Mouse (Mus musculus) liver, embryonic 11.5 days (tissue): ENCODE data around the gene Cd47. TPM values are rescaled to one million over a fixed set of nuclear protein-coding genes. Genes with fewer than 3 reads are reported as not detected.

Experiments used
- ATAC-seq: fragments of 200-750 bp; cut with Nextera tagmentation; replicated peaks from 2 replicates; pipeline ENCODE4 v1.8.0; 2017; ENCODE audit warnings: moderate number of reproducible peaks, mild to moderate bottlenecking, moderate TSS enrichment, moderate library complexity; ENCODE audit not compliant: low FRiP score
- DNase-seq: peaks from one replicate; pipeline ENCODE4 v3.0.0-alpha.2; 2017; ENCODE audit warnings: low spot score
- H3K27ac ChIP-seq: fragments of 300-500 bp; sonication (generic); 2 replicates; pipeline ENCODE4 v1.5.1; 2014; ENCODE audit warnings: mild to moderate bottlenecking, low read depth, low read length, control low read depth
- H3K27me3 ChIP-seq: fragments of 300-500 bp; sonication (generic); replicated peaks from 2 replicates; pipeline ENCODE4 v1.6.1; 2014; ENCODE audit warnings: low read length, mixed read lengths; ENCODE audit not compliant: control insufficient read depth, insufficient read depth
- H3K36me3 ChIP-seq: fragments of 300-500 bp; sonication (generic); 2 replicates; pipeline ENCODE4 v1.6.1; 2014; ENCODE audit warnings: mild to moderate bottlenecking, low read length, moderate library complexity, mixed read lengths; ENCODE audit not compliant: control insufficient read depth, insufficient read depth
- H3K4me1 ChIP-seq: fragments of 300-500 bp; sonication (generic); replicated peaks from 2 replicates; pipeline ENCODE4 v1.6.1; 2014; ENCODE audit warnings: low read length, mixed read lengths; ENCODE audit not compliant: control insufficient read depth, insufficient read depth
- H3K4me2 ChIP-seq: fragments of 300-500 bp; sonication (generic); 2 replicates; pipeline ENCODE4 v1.6.1; 2014; ENCODE audit warnings: mild to moderate bottlenecking, control low read depth, moderate library complexity
- H3K4me3 ChIP-seq: fragments of 300-500 bp; sonication (generic); 2 replicates; pipeline ENCODE4 v1.5.1; 2014; ENCODE audit warnings: low read depth, low read length, control low read depth
- H3K9ac ChIP-seq: fragments of 300-500 bp; sonication (generic); 2 replicates; pipeline ENCODE4 v1.6.1; 2014; ENCODE audit warnings: low read depth, low read length, control low read depth
- H3K9me3 ChIP-seq: fragments of 300-500 bp; sonication (generic); 2 replicates; pipeline ENCODE4 v1.6.1; 2016; ENCODE audit warnings: low read length, inconsistent platforms, mixed read lengths; ENCODE audit not compliant: control insufficient read depth
- WGBS: fragments of 180-500 bp; shearing (Covaris S2); extraction: QIAGEN DNeasy Blood & Tissue Kit; methylation state at CpG from one replicate; pipeline ENCODE4 v1.1.7; 2014; 5-methylcytosine and 5-hydroxymethylcytosine counted together
- polyA plus RNA-seq: library from polyadenylated mRNA; unstranded; fragments of >200 nt; fragmentation: Nextera tagmentation; extraction: Ambion mirVana; gene quantifications from 2 replicates; pipeline ENCODE4 v1.2.1, GENCODE M21; 2014

The Cd47 gene
- polyA plus RNA-seq, 1 experiment from 2014 or later: 261 TPM

- no peak for DNase-seq
- WGBS: 32% methylated on average over 5 of the region's 5 CpGs
- no peak overlapping the region for H3K27ac ChIP-seq
- no peaks in the 10 kb centered on the region for H3K9me3 ChIP-seq
- no peak overlapping the region for H3K9ac ChIP-seq
- no peak for ATAC-seq
- peaks cover 1% of the 10 kb centered on the region; the same call in 1 of the 2 replicates for H3K4me1 ChIP-seq
- no peaks in the 10 kb centered on the region for H3K36me3 ChIP-seq
- no peak overlapping the region for H3K4me3 ChIP-seq
- no peaks in the 10 kb centered on the region for H3K27me3 ChIP-seq
- no peak overlapping the region for H3K4me2 ChIP-seq
Measured at GRCm38 (mm10) chr16:49781556-49782156, 18.7 kb upstream of the Cd47 start.

- DNase-seq (no peak), ATAC-seq (no peak)
- H3K9ac ChIP-seq: no peak overlapping the region
- no peaks in the 10 kb centered on the region for H3K9me3 ChIP-seq
- H3K27me3 ChIP-seq: no peaks in the 10 kb centered on the region
- no peaks in the 10 kb centered on the region for H3K36me3 ChIP-seq
- H3K4me1 ChIP-seq: no peaks in the 10 kb centered on the region
- H3K27ac ChIP-seq: no peak overlapping the region
- H3K4me2 ChIP-seq: no peak overlapping the region
- no peak overlapping the region for H3K4me3 ChIP-seq
Measured at GRCm38 (mm10) chr16:49783369-49783768, 17.0 kb upstream of the Cd47 start.

- Histone ChIP-seq H3K4me3 (no peak overlapping the region), H3K27me3 (no peaks in the 10 kb centered on the region), H3K9me3 (no peaks in the 10 kb centered on the region), H3K4me1 (peaks cover 3% of the 10 kb centered on the region; the same call in 1 of the 2 replicates), H3K9ac (no peak overlapping the region), H3K4me2 (no peak overlapping the region), H3K27ac (no peak overlapping the region), H3K36me3 (no peaks in the 10 kb centered on the region)
- 92% methylated on average over 6 of the region's 6 CpGs for WGBS
- DNase-seq (no peak), ATAC-seq (no peak)
Measured at GRCm38 (mm10) chr16:49786116-49786515, 14.2 kb upstream of the Cd47 start.

- DNase-seq: no peak
- Histone ChIP-seq H3K4me1 (peaks cover 6% of the 10 kb centered on the region), H3K27me3 (no peaks in the 10 kb centered on the region), H3K4me3 (no peak overlapping the region), H3K4me2 (no peak overlapping the region), H3K9ac (no peak overlapping the region), H3K27ac (no peak overlapping the region), H3K9me3 (no peaks in the 10 kb centered on the region), H3K36me3 (no peaks in the 10 kb centered on the region)
- WGBS: 86% methylated on average over 5 of the region's 5 CpGs
- ATAC-seq: no peak
Measured at GRCm38 (mm10) chr16:49787714-49788113, 12.6 kb upstream of the Cd47 start.

- Histone ChIP-seq H3K4me1 (peaks cover 9% of the 10 kb centered on the region), H3K36me3 (no peaks in the 10 kb centered on the region), H3K4me2 (no peak overlapping the region), H3K9me3 (no peaks in the 10 kb centered on the region), H3K27me3 (no peaks in the 10 kb centered on the region), H3K4me3 (no peak overlapping the region), H3K9ac (no peak overlapping the region), H3K27ac (0 out of 2 replicates have a peak overlapping the region, but pooled peaks have one; percentile 4)
- ATAC-seq (peak; percentile 42; the same call in 1 of the 2 replicates), DNase-seq (no peak)
- WGBS: 64% methylated on average over 9 of the region's 9 CpGs
Measured at GRCm38 (mm10) chr16:49790575-49791465, 9.5 kb upstream of the Cd47 start.

GRCm38 (mm10) chr16:49792446-49792878 is 7.9 kb upstream of the Cd47 start:
- ATAC-seq (peak; percentile 59), DNase-seq (no peak)
- Histone ChIP-seq H3K4me3 (no peak overlapping the region), H3K4me1 (peaks cover 9% of the 10 kb centered on the region), H3K27ac (no peak overlapping the region), H3K4me2 (no peak overlapping the region), H3K27me3 (no peaks in the 10 kb centered on the region), H3K9me3 (no peaks in the 10 kb centered on the region), H3K36me3 (no peaks in the 10 kb centered on the region), H3K9ac (no peak overlapping the region)
- WGBS: 60% methylated on average over 9 of the region's 9 CpGs

GRCm38 (mm10) chr16:49793596-49793995 is 6.7 kb upstream of the Cd47 start:
- DNase-seq (no peak), ATAC-seq (no peak)
- Histone ChIP-seq H3K27ac (no peak overlapping the region), H3K9ac (no peak overlapping the region), H3K4me1 (peaks cover 11% of the 10 kb centered on the region), H3K36me3 (no peaks in the 10 kb centered on the region), H3K9me3 (no peaks in the 10 kb centered on the region), H3K4me3 (no peak overlapping the region), H3K27me3 (no peaks in the 10 kb centered on the region), H3K4me2 (no peak overlapping the region)
- 88% methylated on average over 9 of the region's 9 CpGs for WGBS

GRCm38 (mm10) chr16:49796271-49796670 is 4.1 kb upstream of the Cd47 start:
- Histone ChIP-seq H3K27ac (no peak overlapping the region; the same call in 1 of the 2 replicates), H3K27me3 (no peaks in the 10 kb centered on the region), H3K9ac (no peak overlapping the region), H3K36me3 (no peaks in the 10 kb centered on the region), H3K4me3 (no peak overlapping the region), H3K4me1 (peaks cover 31% of the 10 kb centered on the region), H3K4me2 (no peak overlapping the region), H3K9me3 (no peaks in the 10 kb centered on the region)
- DNase-seq (no peak), ATAC-seq (no peak)
- WGBS: 82% methylated on average over 2 of the region's 2 CpGs
